Mouse (Mus musculus): Measurements from ENCODE around the gene Mastl.

- TF ChIP-seq CTCF (IDR thresholded peaks at IDR 0.05) (no peak), POLR2A (IDR thresholded peaks at IDR 0.05; ENCODE audit: insufficient read depth, low read depth, low read length) (no peak)
Measured at GRCm38 (mm10) chr2:23202900-23203670, 47.3 kb upstream of the Mastl start.

Data from heart, adult 2 months (tissue).